ENCODE assay signal across 24 mouse cellular contexts in the genomic region with DNA sequence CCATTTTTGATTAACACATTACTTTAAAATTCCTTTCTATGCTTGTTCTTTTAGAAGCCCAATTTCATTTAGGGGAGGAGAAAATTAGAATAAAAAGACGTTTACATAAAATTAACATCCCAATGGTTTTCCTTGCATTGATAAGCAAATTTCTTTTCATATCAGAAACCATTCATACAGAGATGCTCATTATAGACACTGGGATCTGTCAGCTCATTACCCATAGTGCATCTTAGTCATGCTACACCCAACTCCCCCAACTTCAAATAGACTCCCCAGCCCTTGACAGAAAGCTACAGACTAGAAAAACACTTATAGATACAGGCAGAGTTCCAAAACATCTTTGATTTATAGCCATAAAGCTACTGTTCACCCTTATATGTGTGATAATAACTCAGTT.
"Had no signal": no experiment of that assay in that cellular context is flagged by ENCODE, and none has a peak within 500 bp of the region (broad histone marks: within the 10 kb centered on the region; RNA-seq: fewer than 3 reads in every experiment).

No protein-coding gene starts in this region.

- H3K4me2 ChIP-seq: kidney, embryonic 15.5 days; limb, embryonic 12.5 days; limb, embryonic 15.5 days; liver, embryonic 11.5 days; lung, embryonic 15.5 days; midbrain, embryonic 13.5 days; neural tube, embryonic 13.5 days had no signal

- H3K9ac ChIP-seq: kidney, embryonic 15.5 days; limb, embryonic 12.5 days; limb, embryonic 15.5 days; liver, embryonic 14.5 days; liver, postnatal 0 days; lung, embryonic 15.5 days; midbrain, embryonic 13.5 days; neural tube, embryonic 13.5 days had no signal

- H3K9me3 ChIP-seq: kidney, embryonic 15.5 days; limb, embryonic 12.5 days; limb, embryonic 15.5 days; lung, embryonic 15.5 days; midbrain, embryonic 10.5 days; midbrain, embryonic 13.5 days; neural tube, embryonic 13.5 days had no signal

- DNase-seq: kidney, adult 8-10 months; kidney, postnatal 14 days; kidney, postnatal 4 days; layer of hippocampus, adult 9-11 months; layer of hippocampus, postnatal 36 days; left cerebral cortex, postnatal 4 days; liver, postnatal 0 days; lung, postnatal 10 days; lung, postnatal 36 days; thymus, adult 18-20 months; thymus, postnatal 36 days had no signal

- H3K4me3 ChIP-seq: kidney, embryonic 15.5 days; left cerebral cortex, adult 2 months; limb, embryonic 12.5 days; limb, embryonic 15.5 days; lung, embryonic 15.5 days; megakaryocyte, embryonic 14.5 days; midbrain, embryonic 10.5 days; midbrain, embryonic 13.5 days; myocyte; neural tube, embryonic 13.5 days had no signal

- H3K27me3 ChIP-seq: kidney, embryonic 15.5 days; limb, embryonic 12.5 days; limb, embryonic 15.5 days; lung, embryonic 15.5 days; megakaryocyte, embryonic 14.5 days; midbrain, embryonic 13.5 days; neural tube, embryonic 13.5 days had no signal

- H3K4me1 ChIP-seq: limb, embryonic 12.5 days; lung, embryonic 15.5 days; megakaryocyte, embryonic 14.5 days; midbrain, embryonic 10.5 days had no signal

- ATAC-seq: liver, postnatal 0 days; midbrain, embryonic 13.5 days; midbrain, embryonic 16.5 days had no signal

- H3K36me3 ChIP-seq: kidney, embryonic 15.5 days; limb, embryonic 12.5 days; limb, embryonic 15.5 days; lung, embryonic 15.5 days; midbrain, embryonic 10.5 days; midbrain, embryonic 13.5 days; neural tube, embryonic 13.5 days had no signal

- H3K27ac ChIP-seq: kidney, embryonic 15.5 days; left cerebral cortex, adult 2 months; limb, embryonic 12.5 days; limb, embryonic 15.5 days; liver, embryonic 14.5 days; lung, embryonic 15.5 days; midbrain, embryonic 10.5 days; midbrain, embryonic 13.5 days; neural tube, embryonic 13.5 days had no signal
